Mouse (Mus musculus) lung, adult 2 months (tissue): ENCODE results near the gene Palld. TPM values are rescaled to one million over a fixed set of nuclear protein-coding genes. Genes with fewer than 3 reads are reported as not detected.

Experiments
- DNase-seq: peaks from one replicate; pipeline ENCODE4 v3.0.0; 2022
- H3K4me1 ChIP-seq: fragments of 200-500 bp; 2 replicates; pipeline ENCODE4 v1.6.1; 2011; ENCODE audit warnings: low read length; ENCODE audit not compliant: control insufficient read depth, insufficient read depth
- H3K4me3 ChIP-seq: fragments of 200-500 bp; replicated peaks from 2 replicates; pipeline ENCODE3; 2011; ENCODE audit warnings: low read depth, mild to moderate bottlenecking, control low read depth, low read length; ENCODE audit errors: extremely low read depth
- CTCF ChIP-seq: fragments of 200-500 bp; IDR thresholded peaks from 2 replicates; pipeline ENCODE4 v1.5.1; 2011; ENCODE audit warnings: mild to moderate bottlenecking, low read length, control low read depth; ENCODE audit not compliant: insufficient read depth
- POLR2A ChIP-seq: fragments of 200-500 bp; IDR thresholded peaks from 2 replicates; pipeline ENCODE4 v1.6.1; 2011; ENCODE audit warnings: low read depth, mild to moderate bottlenecking, control low read depth, low read length, borderline replicate concordance; ENCODE audit errors: extremely low read depth
- WGBS: fragments of 180-500 bp; shearing (Covaris S2); methylation state at CpG from one replicate; pipeline ENCODE4 v1.1.7; 2018; 5-methylcytosine and 5-hydroxymethylcytosine counted together
- polyA plus RNA-seq: library from polyadenylated mRNA; depleted of rRNA; stranded (reverse); fragments of >200 nt; gene quantifications from 2 replicates; pipeline ENCODE4 v1.2.3, GENCODE M21; 2012

The Palld gene
- polyA plus RNA-seq, 1 experiment: 37.1 TPM

DNA sequence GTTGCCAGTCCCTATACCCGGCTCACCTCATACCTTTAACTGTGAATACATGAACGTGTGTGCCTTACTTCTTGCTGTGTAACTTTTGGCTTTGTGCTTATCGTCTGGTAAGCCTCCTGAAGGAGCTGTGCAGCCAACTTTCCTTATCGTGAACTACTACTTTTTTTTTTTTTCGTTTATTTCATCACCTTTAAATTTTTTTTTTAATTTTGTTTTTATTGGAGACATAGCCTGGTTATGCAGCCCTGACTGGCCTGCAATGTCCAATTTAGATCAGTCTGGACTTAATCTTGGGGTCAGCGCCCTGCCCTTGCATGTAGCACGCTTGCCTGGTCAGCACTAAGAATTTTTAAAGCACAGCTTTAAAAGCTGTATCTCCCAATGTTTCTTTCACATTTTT, 291.4 kb downstream of the Palld start:
- no peak overlapping the region for H3K4me3 ChIP-seq
- no peak for TF ChIP-seq POLR2A
- TF ChIP-seq CTCF: no peak
- peaks cover 3% of the 10 kb centered on the region; the same call in 1 of the 2 replicates for H3K4me1 ChIP-seq
- 70% methylated on average over 7 of the region's 7 CpGs for WGBS
- DNase-seq: no peak

DNA sequence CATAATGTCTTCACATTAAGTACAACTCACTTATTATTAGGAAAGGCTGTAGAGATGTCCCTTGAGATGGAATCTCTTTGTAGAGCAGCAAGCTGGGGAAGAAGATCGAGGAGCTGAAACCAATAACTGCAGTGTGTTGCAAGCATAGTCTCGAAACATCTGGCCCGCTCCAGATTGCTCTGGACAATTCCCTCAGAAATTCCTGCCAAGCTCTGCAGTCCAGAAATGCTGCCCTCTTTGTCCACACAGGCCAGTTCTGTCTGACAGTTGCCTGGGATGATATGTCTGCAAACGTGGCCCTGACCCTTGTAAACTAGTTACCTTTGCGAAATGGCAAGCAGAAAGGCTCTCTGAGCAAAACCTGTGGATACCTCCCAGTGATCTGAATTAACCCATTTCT, 291.9 kb downstream of the Palld start:
- peaks cover 3% of the 10 kb centered on the region; the same call in 1 of the 2 replicates for H3K4me1 ChIP-seq
- 71% methylated on average over 5 of the region's 5 CpGs for WGBS
- no peak for DNase-seq
- H3K4me3 ChIP-seq: no peak overlapping the region
- TF ChIP-seq POLR2A: no peak
- TF ChIP-seq CTCF: no peak

DNA sequence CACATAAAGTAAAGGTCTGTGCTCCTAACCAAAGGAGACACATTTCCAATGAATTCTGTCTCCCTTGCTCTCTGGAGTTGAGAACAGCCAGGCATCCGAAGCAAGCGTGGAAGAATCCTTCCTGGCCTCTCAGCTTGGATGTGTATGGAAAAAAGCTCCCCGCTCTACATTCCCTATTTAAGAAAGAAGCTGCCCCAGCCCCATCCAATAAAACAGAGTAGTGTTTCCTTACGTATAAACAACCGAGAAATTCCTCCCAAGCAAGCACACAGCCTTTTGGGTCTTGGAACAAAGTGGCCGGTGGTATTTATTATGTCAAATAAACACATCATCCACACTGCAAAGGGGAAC, 295.1 kb downstream of the Palld start:
- Histone ChIP-seq H3K4me3 (no peak overlapping the region), H3K4me1 (peaks cover 3% of the 10 kb centered on the region; the same call in 1 of the 2 replicates)
- WGBS: 29% methylated on average over 6 of the region's 6 CpGs
- no peak for DNase-seq
- no peak for TF ChIP-seq CTCF
- no peak for TF ChIP-seq POLR2A

- Histone ChIP-seq H3K4me3 (no peak overlapping the region), H3K4me1 (peaks cover 3% of the 10 kb centered on the region; the same call in 1 of the 2 replicates)
- TF ChIP-seq POLR2A (no peak), CTCF (no peak)
- WGBS: 11% methylated on average over 8 of the region's 8 CpGs
- DNase-seq: peak; percentile 56
Measured at GRCm38 (mm10) chr8:61606795-61607462, 295.6 kb downstream of the Palld start.

DNA sequence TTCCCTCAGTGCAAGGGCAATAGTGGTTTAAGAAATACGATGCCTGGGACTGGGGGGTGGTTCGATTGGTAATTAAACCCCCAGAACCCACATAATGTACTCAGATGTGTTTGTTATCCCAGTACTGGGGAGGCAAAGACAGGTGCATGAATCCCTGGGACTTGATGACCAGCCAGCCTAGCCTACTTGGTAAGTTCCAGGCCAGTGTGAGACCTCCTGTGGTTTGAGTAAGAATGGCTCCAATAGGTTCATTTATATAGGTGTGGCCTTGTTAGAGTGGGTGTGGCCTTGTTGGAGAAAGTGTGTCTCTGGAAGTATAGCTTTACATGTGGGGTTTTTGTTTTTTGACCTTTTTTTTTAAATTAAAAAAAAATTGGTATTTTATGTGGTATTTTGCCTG, 297.6 kb downstream of the Palld start:
- DNase-seq: no peak
- Histone ChIP-seq H3K4me3 (no peak overlapping the region), H3K4me1 (peaks cover 3% of the 10 kb centered on the region; the same call in 1 of the 2 replicates)
- TF ChIP-seq CTCF: no peak
- no peak for TF ChIP-seq POLR2A
- WGBS: 89% methylated on average over 2 of the region's 2 CpGs

GRCm38 (mm10) chr8:61596889-61597288, 305.6 kb downstream of the Palld start:
- TF ChIP-seq POLR2A (no peak), CTCF (no peak)
- WGBS: 75% methylated on average over 3 of the region's 3 CpGs
- H3K4me3 ChIP-seq: no peak overlapping the region
- H3K4me1 ChIP-seq: no peaks in the 10 kb centered on the region
- no peak for DNase-seq

DNA sequence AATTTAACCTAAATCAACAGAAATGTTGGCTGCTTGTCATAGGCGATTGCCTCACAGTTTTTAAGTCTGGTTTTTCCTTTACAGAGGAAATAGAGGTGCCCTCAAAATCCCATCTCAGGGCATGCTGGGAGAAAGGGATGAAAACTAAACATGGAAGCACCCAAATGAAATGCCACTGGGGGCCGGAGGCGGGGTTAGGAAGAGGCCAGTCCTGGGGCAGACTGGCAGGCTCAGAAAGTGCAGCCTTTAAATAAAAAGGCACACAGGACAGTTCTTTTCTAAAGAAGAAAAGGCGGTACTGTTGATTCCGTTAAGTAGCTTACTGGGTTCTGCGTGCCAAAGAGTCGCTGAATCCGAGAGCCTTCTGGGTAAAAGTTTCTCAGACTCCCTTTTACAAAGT, 311.0 kb downstream of the Palld start:
- 50% methylated on average over 8 of the region's 8 CpGs for WGBS
- no peak for DNase-seq

GRCm38 (mm10) chr8:61590551-61591431, 311.7 kb downstream of the Palld start:
- TF ChIP-seq CTCF: no peak
- TF ChIP-seq POLR2A: peak; percentile 18; the same call in 1 of the 2 replicates
- peak; percentile 78 for DNase-seq
- no peaks in the 10 kb centered on the region; the same call in 1 of the 2 replicates for H3K4me1 ChIP-seq
- under 1% methylated on average over 35 of the region's 35 CpGs for WGBS
- peak overlapping the region; percentile 72 for H3K4me3 ChIP-seq

More for the DNA sequence above, 311.0 kb downstream of the Palld start:
- Histone ChIP-seq H3K4me1 (no peaks in the 10 kb centered on the region), H3K4me3 (no peak overlapping the region)
- TF ChIP-seq POLR2A: no peak
- TF ChIP-seq CTCF: no peak

DNA sequence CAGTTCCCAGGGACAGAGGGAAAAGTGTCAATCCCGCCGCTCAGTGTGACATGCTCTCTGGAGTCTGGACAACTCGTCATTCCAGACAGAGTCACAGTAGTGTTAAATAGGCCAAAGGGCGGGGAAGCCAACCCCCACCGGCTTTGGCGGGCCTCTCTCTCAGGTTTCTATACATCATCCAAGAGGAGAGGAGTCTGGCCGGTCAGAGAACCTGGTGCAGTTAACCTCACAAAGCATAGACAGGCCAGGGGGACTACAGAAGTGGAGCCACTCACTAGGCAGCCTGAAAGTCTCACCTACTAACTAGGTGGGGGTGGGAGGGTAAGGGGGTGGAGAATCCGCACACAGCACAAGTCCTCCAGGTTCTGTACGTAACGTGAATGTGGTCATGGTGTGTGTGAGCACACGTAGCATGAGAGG, 312.5 kb downstream of the Palld start:
- peaks cover 3% of the 10 kb centered on the region; the same call in 1 of the 2 replicates for H3K4me1 ChIP-seq
- 25% methylated on average over 11 of the region's 11 CpGs for WGBS
- TF ChIP-seq CTCF (no peak), POLR2A (no peak)
- H3K4me3 ChIP-seq: peak overlapping the region; percentile 43
- DNase-seq: no peak
